ENCODE assay signal across 7 mouse cellular contexts in genomic region chr2:132211995-132212656, GRCm38 (mm10). TPM values are rescaled to one million over a fixed set of nuclear protein-coding genes. Genes with fewer than 3 reads are reported as not detected.
DNase-seq lines count a peak whose midpoint lies in the region; ATAC-seq and TF ChIP-seq lines count a peak whose summit lies in the region.

No protein-coding gene starts in this region.

- H3K9ac ChIP-seq in lung, postnatal 0 days (replicated peaks; ENCODE audit: low read depth), result no peak overlapping the region
- no peak overlapping the region for H3K9ac ChIP-seq in forebrain, embryonic 16.5 days (replicated peaks; ENCODE audit: low read depth, low read length)

- H3K36me3 ChIP-seq in C2C12 (ENCODE audit: control insufficient read depth, insufficient read depth), result no peaks in the 10 kb centered on the region
- no peaks in the 10 kb centered on the region for H3K36me3 ChIP-seq in lung, postnatal 0 days (ENCODE audit: insufficient read depth, low read length)
- no peaks in the 10 kb centered on the region for H3K36me3 ChIP-seq in forebrain, embryonic 16.5 days (ENCODE audit: control insufficient read depth, insufficient read depth)

- 74% methylated on average over 5 of the region's 5 CpGs for WGBS in lung, postnatal 0 days
- WGBS in forebrain, embryonic 16.5 days, result 89% methylated on average over 5 of the region's 5 CpGs

- H3K9me3 ChIP-seq in lung, postnatal 0 days (ENCODE audit: low read length), result no peaks in the 10 kb centered on the region
- H3K9me3 ChIP-seq in forebrain, embryonic 16.5 days (ENCODE audit: control insufficient read depth, low read length), result no peaks in the 10 kb centered on the region

- H3K4me3 ChIP-seq in C2C12 (ENCODE audit: insufficient read depth, poor library complexity, severe bottlenecking), result no peak overlapping the region
- no peak overlapping the region for H3K4me3 ChIP-seq in lung, postnatal 0 days (ENCODE audit: low read depth, low read length)
- no peak overlapping the region for H3K4me3 ChIP-seq in forebrain, embryonic 16.5 days (replicated peaks; ENCODE audit: low read length)

- no peak overlapping the region for H3ac ChIP-seq in C2C12 (ENCODE audit: control insufficient read depth, insufficient read length, low read depth)

- H3K4me1 ChIP-seq in lung, postnatal 0 days (ENCODE audit: insufficient read depth, low read depth, low read length), result no peaks in the 10 kb centered on the region
- H3K4me1 ChIP-seq in forebrain, embryonic 16.5 days (replicated peaks; ENCODE audit: control insufficient read depth, insufficient read depth, low read length), result no peaks in the 10 kb centered on the region

- no peaks in the 10 kb centered on the region for H3K79me2 ChIP-seq in C2C12 (ENCODE audit: control insufficient read depth, insufficient read depth)

- no peaks in the 10 kb centered on the region for H3K79me3 ChIP-seq in C2C12 (ENCODE audit: low read depth)

- no peak overlapping the region for H3K27ac ChIP-seq in lung, postnatal 0 days (ENCODE audit: low read length)
- no peak overlapping the region for H3K27ac ChIP-seq in forebrain, embryonic 16.5 days (ENCODE audit: low read length)

- no peak for TF ChIP-seq CTCF in C2C12 (IDR thresholded peaks at IDR 0.05; ENCODE audit: control insufficient read depth, insufficient read depth, insufficient read length)
- no peak for TF ChIP-seq CTCF in lung, postnatal 0 days (IDR thresholded peaks at IDR 0.05)

- peak; percentile 90 for DNase-seq in 3134 (ENCODE audit: extremely low read depth, insufficient read length, low spot score)
- DNase-seq in fibroblast of lung, adult 2 months (ENCODE audit: low read depth), result peak; percentile 71
- DNase-seq in lung, postnatal 0 days (ENCODE audit: low spot score), result peak; percentile 59
- no peak for DNase-seq in layer of hippocampus, adult 9-10 months (ENCODE audit: low spot score)
- DNase-seq in embryo, embryonic 9.5 days (ENCODE audit: extremely low spot score), result no peak

- ATAC-seq in lung, postnatal 0 days, result peak; percentile 88
- no peak for ATAC-seq in forebrain, embryonic 16.5 days

- TF ChIP-seq EP300 in lung, postnatal 0 days (IDR thresholded peaks at IDR 0.05), result no peak; the same call in 1 of the 2 replicates

- H3K4me2 ChIP-seq in lung, postnatal 0 days (replicated peaks; ENCODE audit: low read depth, low read length), result no peak overlapping the region
- no peak overlapping the region for H3K4me2 ChIP-seq in forebrain, embryonic 16.5 days (ENCODE audit: low read length)

- H3K27me3 ChIP-seq in C2C12 (ENCODE audit: control insufficient read depth, insufficient read depth, insufficient read length), result no peaks in the 10 kb centered on the region
- no peaks in the 10 kb centered on the region for H3K27me3 ChIP-seq in lung, postnatal 0 days (replicated peaks; ENCODE audit: insufficient read depth, low read length)
- no peaks in the 10 kb centered on the region for H3K27me3 ChIP-seq in forebrain, embryonic 16.5 days (replicated peaks; ENCODE audit: control insufficient read depth, insufficient read depth, low read length)

TF ChIP-seq in C2C12, 6 proteins besides CTCF, POLR2A, EP300 and RAD21:
- TF ChIP-seq MAX (IDR thresholded peaks at IDR 0.05), result peak; percentile 56
- peak; percentile 45 for TF ChIP-seq MYOD1 (IDR thresholded peaks at IDR 0.05; ENCODE audit: control insufficient read depth, insufficient read length, low read depth)
- TF ChIP-seq FOSL1 (IDR thresholded peaks at IDR 0.05; ENCODE audit: insufficient read depth, low read length, poor library complexity, severe bottlenecking), result peak; percentile 43
- TF ChIP-seq MYOG (IDR thresholded peaks at IDR 0.05; ENCODE audit: control insufficient read depth, extremely low read depth, insufficient read length), result no peak
- peak; percentile 82 for TF ChIP-seq CEBPB (IDR thresholded peaks at IDR 0.05; ENCODE audit: low read depth)
- no peak for TF ChIP-seq USF1 (IDR thresholded peaks at IDR 0.05; ENCODE audit: low read depth)

RNA-seq across cellular contexts. Expression of gene Tmem230, which starts 35.5 kb away (rescaled TPM):
- polyA plus RNA-seq in C2C12 (2012; fragmentation: generic; extraction: Trizol), result 29.1 TPM
- polyA plus RNA-seq in lung, postnatal 0 days (2015; fragmentation: Nextera tagmentation; extraction: Ambion mirVana), result 39.6 and 41.7 TPM in 2 replicates
- 43.4 and 49.9 TPM in 2 replicates for polyA plus RNA-seq in forebrain, embryonic 16.5 days (2015; fragmentation: Nextera tagmentation; extraction: Ambion mirVana)

RNA-seq across cellular contexts. Expression of gene Pcna, which starts 41.0 kb away (rescaled TPM):
- 228 TPM for polyA plus RNA-seq in C2C12 (2012; fragmentation: generic; extraction: Trizol)
- 74.7 and 76.4 TPM in 2 replicates for polyA plus RNA-seq in lung, postnatal 0 days (2015; fragmentation: Nextera tagmentation; extraction: Ambion mirVana)
- 164 and 192 TPM in 2 replicates for polyA plus RNA-seq in forebrain, embryonic 16.5 days (2015; fragmentation: Nextera tagmentation; extraction: Ambion mirVana)

RNA-seq across cellular contexts. Expression of gene Cds2, which starts 50.8 kb away (rescaled TPM):
- 13.4 TPM for polyA plus RNA-seq in C2C12 (2012; fragmentation: generic; extraction: Trizol)
- 32.3 and 37.0 TPM in 2 replicates for polyA plus RNA-seq in lung, postnatal 0 days (2015; fragmentation: Nextera tagmentation; extraction: Ambion mirVana)
- polyA plus RNA-seq in forebrain, embryonic 16.5 days (2015; fragmentation: Nextera tagmentation; extraction: Ambion mirVana), result 23.0 and 27.9 TPM in 2 replicates

Comparison
In these comparisons a context has a peak if more than half of its experiments do, and no peak if none do; other contexts are left out.
1. DNase-seq: peak in 3134 (single experiment), fibroblast of lung, adult 2 months (single experiment) and lung, postnatal 0 days (single experiment); none in layer of hippocampus, adult 9-10 months (single experiment) and embryo, embryonic 9.5 days (single experiment).